Mouse (Mus musculus) WW6 (cell line): Measurements from ENCODE around the gene Gpr162.
"Not testable (repeated sequence)": the region's sequence is repeated elsewhere in the genome, so short reads cannot be mapped to it uniquely, and the experiment has no call there.

Experiments
- DNase-seq: peaks from one replicate; pipeline ENCODE4 v3.0.0-alpha.2; 2013; ENCODE audit warnings: low read depth, low spot score

The Gpr162 gene

DNA sequence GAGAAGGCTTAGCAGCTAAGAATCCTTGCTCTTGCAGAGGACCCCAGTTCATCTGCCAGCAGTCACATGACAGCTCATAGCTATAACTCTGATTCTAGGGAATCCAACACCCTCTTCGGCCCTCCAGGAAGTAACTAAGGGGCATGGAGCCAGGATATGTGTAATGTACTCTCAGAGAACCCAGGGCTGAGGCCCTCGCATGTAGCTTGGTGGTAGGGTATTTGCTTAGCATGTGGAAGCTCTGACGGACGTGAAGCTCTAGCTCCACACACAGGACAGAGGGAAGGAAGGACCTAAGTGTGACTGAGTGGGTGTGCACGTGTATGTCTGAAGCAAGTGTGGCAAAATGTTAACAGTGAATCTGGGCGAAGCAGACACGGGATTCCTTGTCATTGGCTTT, 27.4 kb downstream of the Gpr162 start:
- no peak for DNase-seq

GRCm38 (mm10) chr6:124835531-124835930, 28.3 kb downstream of the Gpr162 start:
- no peak for DNase-seq

GRCm38 (mm10) chr6:124834512-124835081, 29.2 kb downstream of the Gpr162 start:
- no peak for DNase-seq

DNA sequence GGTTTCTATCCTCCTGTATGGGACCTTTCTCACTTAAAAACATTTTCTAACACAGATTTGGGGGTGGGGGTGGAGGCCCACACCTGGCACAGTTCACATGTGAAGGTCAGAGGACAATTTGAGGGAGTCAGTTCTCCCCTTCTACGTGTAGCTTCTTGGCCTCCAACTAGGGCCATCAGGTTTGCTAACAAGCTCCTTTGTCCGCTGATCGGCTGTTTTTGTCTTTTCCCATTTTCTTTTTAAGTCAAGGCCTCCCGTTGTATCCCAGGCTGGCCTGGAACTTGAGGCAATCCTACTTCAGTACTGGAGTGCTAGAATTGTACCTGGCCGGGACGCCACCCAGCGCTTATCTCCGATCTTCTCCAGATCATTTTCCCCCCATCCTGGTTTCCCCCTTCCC, 32.1 kb downstream of the Gpr162 start:
- no peak for DNase-seq

GRCm38 (mm10) chr6:124831199-124831598, 32.6 kb downstream of the Gpr162 start:
- DNase-seq, result not testable (repeated sequence)

DNA sequence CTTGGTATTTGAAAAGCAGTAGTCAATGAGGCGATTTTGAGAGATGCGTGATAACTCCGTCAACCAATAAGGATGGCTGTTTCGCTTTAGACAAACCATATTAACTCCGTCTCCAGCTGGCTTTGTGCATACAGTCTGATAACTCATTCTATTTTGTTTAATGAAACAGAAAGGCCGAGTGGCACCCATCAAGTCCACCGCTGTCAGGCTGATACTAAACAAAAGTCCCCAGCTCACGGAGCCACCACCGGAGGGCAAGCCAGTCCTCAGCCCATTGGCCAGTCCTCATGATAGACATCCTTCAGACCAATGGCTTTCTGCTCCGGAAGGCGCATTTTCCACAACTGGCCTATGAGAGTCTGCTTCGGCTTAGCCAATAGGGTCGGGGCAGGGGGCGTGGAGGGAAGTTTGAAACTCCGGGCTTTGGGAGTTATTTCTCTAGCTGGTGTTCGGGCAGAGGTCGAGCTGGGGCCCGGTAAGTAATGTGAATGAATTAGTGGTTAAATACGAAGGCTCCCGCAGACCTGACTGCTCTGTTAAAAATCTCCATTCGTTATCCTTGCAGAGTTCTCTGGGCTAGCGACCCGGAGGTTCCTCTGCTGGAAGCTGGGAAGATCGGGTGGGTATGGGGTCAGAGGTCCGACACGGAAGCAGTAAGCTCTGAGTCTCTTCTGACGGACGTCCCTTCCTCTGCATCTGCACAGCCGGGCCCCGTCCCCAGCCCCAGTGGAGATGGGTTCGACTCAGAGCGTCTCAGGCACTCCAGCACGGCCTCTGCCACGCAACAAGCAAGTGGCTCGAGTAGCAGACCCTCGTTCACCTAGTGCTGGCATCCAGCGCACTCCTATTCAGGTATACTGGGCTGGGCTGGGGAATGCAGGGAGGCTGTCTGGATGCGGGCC, 33.7 kb downstream of the Gpr162 start:
- peak; percentile 97 for DNase-seq

GRCm38 (mm10) chr6:124828868-124829798, 34.6 kb downstream of the Gpr162 start, which contains the start of the genes Usp5 and Cdca3:
Usp5 (minus strand) TSS chr6:124829484.
Cdca3 (plus strand) TSS chr6:124829547.
- DNase-seq, result peak; percentile 100

- no peak for DNase-seq
These were observed 35.6 kb downstream of the Gpr162 start for GRCm38 (mm10) chr6:124828101-124828592.

DNA sequence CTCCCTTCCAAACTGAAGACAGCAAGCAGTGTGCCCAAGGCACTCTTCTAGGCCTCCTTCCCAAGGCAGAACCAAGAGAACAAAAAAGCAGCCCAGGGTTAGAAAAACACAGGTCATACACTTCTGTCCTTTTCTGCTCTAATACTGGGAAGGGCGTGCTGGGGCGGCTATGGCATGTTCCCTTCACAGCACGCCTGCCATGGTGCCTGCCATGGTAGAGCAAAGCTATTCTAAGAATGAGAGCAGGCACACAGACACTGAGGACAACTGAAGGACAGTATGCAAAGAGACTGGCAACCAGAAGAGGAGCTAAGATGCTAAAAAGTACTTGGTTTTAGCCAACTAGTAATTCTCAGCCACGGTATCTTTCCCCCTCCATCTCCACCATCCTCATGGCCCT, 41.7 kb downstream of the Gpr162 start:
- DNase-seq, result no peak

DNA sequence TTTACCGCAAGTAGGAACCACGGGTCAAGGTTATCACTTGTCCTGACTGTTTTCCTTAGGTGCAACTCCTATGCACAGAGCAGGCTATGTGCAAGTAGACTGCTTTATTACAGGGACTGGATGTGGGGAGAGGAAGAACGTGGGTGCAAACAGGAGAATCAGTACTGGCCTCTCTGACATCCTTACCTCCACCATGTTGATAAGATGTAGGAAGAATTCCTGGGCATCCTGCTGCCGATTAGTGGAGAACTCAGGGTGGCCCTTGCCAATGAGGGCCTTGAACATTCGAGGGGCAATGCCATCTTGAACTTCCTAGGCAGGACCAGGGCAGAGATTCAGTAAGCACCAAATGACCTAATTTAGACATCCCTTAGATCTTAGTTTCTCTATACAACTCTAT, 42.9 kb downstream of the Gpr162 start:
- DNase-seq, result no peak

GRCm38 (mm10) chr6:124817971-124818370, 45.8 kb downstream of the Gpr162 start:
- no peak for DNase-seq

- no peak for DNase-seq
These were observed 46.2 kb downstream of the Gpr162 start for GRCm38 (mm10) chr6:124817563-124817962.

GRCm38 (mm10) chr6:124817125-124817524, 46.7 kb downstream of the Gpr162 start:
- no peak for DNase-seq

DNA sequence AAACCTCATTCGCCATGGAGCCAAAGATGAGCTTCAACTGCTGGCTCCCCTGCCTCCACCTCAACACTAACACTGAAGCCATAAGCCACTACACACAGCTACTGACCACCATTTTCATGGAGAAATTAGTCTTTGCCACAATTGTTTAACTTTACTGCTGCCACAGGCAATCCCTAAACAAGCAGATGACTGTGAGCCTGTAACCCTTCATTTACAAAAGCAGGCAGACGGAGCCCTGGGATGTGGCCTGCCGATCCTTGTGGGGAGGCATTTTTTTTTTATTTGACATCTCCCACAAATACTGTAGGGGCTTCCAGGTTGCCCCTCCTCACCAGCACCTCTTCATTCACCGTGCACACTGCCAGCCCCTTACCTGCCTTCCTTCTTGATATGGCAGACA, 47.2 kb downstream of the Gpr162 start:
- no peak for DNase-seq

DNA sequence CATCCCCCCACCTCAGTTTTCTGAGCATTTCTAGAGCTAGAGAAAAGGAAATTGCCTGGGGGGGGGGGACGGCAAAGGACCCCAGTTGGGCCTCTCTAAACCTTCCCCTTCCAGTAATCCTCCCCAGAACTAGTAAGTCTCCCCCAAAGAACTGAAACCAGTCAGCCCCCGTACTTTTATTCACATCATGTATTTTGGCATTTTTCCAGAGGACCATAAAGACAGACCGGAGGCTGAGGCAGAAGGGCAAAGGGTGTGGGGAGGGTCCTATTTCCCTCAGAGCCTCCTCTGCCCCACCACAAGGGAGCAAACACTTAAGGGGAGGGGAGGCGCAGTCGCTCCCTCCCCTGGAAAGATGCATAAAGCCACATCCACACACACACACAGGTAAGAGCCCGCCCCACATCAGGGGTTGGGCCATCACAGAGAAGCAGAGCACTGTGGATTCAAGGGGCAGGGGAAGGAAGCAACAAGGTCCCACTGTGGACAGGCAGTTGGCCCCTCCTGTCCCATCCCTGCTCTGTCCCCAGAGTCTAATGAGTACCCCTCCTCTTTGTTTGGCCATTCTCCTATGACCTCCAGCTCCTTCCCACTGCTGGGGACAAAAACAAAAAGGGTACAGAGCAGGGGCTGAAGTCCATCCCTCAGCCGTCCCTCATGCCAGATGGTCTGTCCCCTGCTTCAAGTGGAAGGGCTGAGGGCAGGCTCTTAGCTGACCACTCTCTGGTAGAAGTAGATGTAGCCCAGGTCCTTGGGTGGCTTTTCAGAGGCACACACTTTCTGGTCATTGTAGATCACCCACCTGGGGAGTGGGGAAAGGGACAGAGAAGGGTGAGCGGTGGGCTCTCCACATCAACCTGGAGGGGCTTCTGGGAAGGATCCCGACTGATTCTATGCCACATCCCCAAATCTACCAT, 48.7 kb downstream of the Gpr162 start:
- DNase-seq, result no peak

DNA sequence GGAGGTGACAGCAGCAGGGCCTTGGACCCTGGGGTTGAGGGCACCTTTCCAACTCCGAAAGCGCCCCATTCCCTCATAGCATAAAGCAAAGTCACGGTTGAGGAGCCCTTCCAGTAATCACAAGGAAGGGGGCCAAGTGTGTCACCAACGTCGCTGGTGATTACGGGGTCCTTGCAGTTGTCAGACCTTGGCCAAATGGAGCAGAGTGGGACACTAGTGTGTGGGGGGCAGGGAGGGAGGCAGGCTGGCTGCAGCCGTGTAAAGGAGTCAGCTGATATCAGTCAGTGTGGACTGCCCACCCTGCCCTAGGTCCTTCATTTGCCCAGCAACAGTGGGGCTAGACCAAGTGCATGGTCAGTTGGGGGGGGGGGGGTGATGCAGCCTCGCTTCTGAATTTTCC, 49.3 kb downstream of the Gpr162 start:
- no peak for DNase-seq

- DNase-seq, result peak; percentile 81
These were observed 49.9 kb downstream of the Gpr162 start, which contains the start of gene Tpi1 for GRCm38 (mm10) chr6:124813933-124814332. Tpi1 (minus strand) TSS chr6:124814296.

DNA sequence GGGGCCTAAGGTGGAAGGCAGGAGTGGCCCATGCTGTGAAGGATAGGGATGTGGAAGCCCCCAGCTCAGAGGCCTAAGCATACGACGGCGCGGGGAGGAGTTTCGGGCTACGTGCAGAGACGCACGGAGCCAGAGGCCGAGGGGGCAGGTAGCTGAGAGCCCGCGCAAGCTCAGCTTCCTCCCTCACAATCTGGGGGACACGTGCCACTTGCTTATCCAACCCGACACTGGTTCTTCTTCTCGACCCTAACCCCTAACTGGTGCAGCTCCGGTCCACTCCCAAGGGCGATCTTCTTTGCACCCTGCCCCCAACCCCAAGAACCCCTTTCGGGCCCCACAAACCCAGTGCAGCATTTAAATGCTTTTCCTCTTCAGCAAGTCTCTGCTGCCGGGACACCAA, 50.3 kb downstream of the Gpr162 start:
- DNase-seq, result no peak

- no peak for DNase-seq
These were observed 50.9 kb downstream of the Gpr162 start for GRCm38 (mm10) chr6:124812848-124813247.

- no peak for DNase-seq
These were observed 51.9 kb downstream of the Gpr162 start for GRCm38 (mm10) chr6:124811701-124812560.
